Mouse (Mus musculus): ENCODE measurements at regions not wholly inside any gene's neighbourhood (a gene's known extent, or its start where the extent isn't known, plus 50 kb on each side); places are given as distances from the start of the nearest gene placed in this dataset.

DNA sequence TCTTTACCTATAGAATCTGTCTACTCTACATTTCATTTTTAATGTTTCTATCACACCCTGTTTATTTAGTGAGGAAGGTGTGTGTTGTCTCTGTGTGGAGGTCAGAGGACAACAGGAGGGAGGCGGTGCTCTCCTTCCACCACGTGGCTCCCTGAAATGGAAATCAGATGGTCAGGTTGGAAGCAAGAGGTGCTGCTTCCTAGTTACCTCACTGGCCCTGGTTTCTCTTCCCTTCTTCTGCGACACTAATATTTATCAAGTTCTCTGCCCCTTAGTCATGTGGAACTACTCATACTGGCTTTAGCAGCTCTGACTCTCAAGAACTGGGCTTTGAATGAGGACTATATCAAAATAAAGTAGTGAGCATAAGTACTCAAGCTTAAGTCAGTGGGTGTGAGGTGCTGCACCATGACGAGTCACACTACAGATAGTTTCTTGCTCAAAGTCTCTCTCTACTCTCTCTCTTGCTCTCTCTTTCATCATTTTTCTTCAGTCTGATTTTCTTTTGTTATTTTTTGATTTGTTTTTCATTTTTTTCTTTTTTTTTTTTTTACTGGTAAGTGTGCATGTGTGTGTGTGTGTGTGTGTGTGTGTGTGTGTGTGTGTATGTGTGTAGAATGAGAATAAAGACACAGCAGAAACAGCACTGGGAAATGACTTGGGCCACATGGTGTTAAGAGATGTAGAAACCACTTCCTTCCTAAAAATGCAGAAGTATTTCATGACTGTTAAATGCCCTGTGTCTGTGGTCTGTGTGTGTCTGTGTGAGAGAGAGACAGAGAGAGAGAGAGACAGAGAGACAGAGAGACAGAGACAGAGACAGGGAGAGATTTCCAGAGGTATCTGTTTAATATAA lies 403.2 kb upstream of the Adgrl2 start:
- no peak overlapping the region for H3K4me3 ChIP-seq (ENCODE audit: low read depth, low read length)
- H3K27me3 ChIP-seq (ENCODE audit: control insufficient read depth, insufficient read depth, low read length) = no peaks in the 10 kb centered on the region; the same call in 1 of the 2 replicates
- 50% methylated on average over 4 of the region's 4 CpGs for WGBS
- H3K36me3 ChIP-seq (ENCODE audit: control insufficient read depth, insufficient read depth, low read length) = no peaks in the 10 kb centered on the region
- TF ChIP-seq POLR2A (IDR thresholded peaks at IDR 0.05; ENCODE audit: low read depth, low read length) (no peak), CTCF (IDR thresholded peaks at IDR 0.05; ENCODE audit: extremely low read depth, insufficient read length, insufficient replicate concordance, low read depth, low read length) (no peak)
- H3K4me1 ChIP-seq (ENCODE audit: control insufficient read depth, insufficient read depth, insufficient read length, low read length) = no peaks in the 10 kb centered on the region
- H3K27ac ChIP-seq (ENCODE audit: insufficient read depth, low read depth, low read length) = no peak overlapping the region

DNA sequence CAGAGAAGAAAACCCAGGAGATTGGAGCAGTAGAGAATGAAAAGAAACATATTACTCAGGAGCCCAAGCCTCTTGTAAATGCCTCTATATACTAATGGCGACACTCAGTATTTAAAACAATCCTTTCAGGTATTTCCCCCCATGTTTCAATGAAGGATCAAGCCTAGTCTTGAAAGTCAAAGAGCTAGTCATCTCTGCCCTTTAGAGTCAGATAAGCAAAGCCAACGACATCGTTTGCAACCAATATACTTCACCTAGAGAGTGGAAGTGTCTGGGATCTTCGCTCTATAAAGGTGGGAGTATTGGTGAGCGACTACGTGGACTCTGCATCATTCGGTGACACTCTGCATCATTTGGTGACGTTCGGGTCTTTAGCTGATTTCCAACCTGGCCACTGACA lies 401.8 kb upstream of the Adgrl2 start:
- Histone ChIP-seq H3K36me3 (ENCODE audit: control insufficient read depth, insufficient read depth, low read length) (no peaks in the 10 kb centered on the region), H3K27ac (ENCODE audit: insufficient read depth, low read depth, low read length) (no peak overlapping the region), H3K27me3 (ENCODE audit: control insufficient read depth, insufficient read depth, low read length) (no peaks in the 10 kb centered on the region), H3K4me1 (ENCODE audit: control insufficient read depth, insufficient read depth, insufficient read length, low read length) (no peaks in the 10 kb centered on the region), H3K4me3 (ENCODE audit: low read depth, low read length) (no peak overlapping the region)
- TF ChIP-seq CTCF (IDR thresholded peaks at IDR 0.05; ENCODE audit: extremely low read depth, insufficient read length, insufficient replicate concordance, low read depth, low read length) = no peak
- TF ChIP-seq POLR2A (IDR thresholded peaks at IDR 0.05; ENCODE audit: low read depth, low read length) = no peak
- WGBS = 89% methylated on average over 9 of the region's 9 CpGs

DNA sequence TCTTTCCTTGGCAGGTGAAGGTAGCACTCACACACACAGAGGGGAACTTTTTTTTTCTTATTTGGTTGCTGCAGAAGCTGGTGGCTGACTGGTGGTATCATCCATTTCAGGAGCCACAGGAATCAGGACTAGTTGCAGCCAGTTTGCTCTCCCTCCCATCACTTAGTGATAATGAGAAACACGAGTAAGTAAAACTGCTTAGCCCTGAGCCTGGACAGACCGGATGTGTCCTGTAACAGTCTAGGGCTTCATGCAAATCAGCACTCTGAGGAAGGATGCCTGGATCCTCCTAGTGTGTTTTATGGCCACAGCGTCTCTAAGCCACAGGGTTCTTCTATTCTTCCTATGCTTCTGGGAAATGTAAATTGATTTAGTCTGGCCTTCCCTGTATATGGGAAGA lies 397.2 kb upstream of the Adgrl2 start:
- no peak overlapping the region for H3K27ac ChIP-seq (ENCODE audit: insufficient read depth, low read depth, low read length)
- H3K36me3 ChIP-seq (ENCODE audit: control insufficient read depth, insufficient read depth, low read length) = no peaks in the 10 kb centered on the region
- TF ChIP-seq CTCF (IDR thresholded peaks at IDR 0.05; ENCODE audit: extremely low read depth, insufficient read length, insufficient replicate concordance, low read depth, low read length) (no peak), POLR2A (IDR thresholded peaks at IDR 0.05; ENCODE audit: low read depth, low read length) (no peak)
- no peak overlapping the region for H3K4me3 ChIP-seq (ENCODE audit: low read depth, low read length)
- H3K4me1 ChIP-seq (ENCODE audit: control insufficient read depth, insufficient read depth, insufficient read length, low read length) = no peaks in the 10 kb centered on the region
- WGBS = 47% methylated on average over 3 of the region's 3 CpGs
- no peaks in the 10 kb centered on the region for H3K27me3 ChIP-seq (ENCODE audit: control insufficient read depth, insufficient read depth, low read length)

DNA sequence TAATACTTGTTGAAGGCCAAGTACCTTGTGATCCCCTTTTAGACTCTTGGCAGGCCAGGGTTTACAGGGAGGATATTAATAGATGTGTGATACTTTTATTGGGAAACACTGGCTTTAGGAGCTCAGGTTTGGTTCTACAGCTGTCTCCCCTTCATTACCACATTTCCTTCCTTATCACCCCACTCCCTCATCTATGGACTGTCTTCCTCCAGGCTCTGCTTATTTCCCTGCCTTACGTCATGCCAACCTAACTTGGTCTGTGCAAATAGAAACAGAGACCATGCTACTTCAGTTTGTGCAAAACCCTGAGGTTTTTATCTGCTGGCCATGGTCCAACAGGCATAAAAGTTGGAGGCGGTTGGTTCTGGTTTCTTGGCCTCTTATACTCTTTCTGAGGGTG lies 395.7 kb upstream of the Adgrl2 start:
- no peak for TF ChIP-seq POLR2A (IDR thresholded peaks at IDR 0.05; ENCODE audit: low read depth, low read length)
- TF ChIP-seq CTCF (IDR thresholded peaks at IDR 0.05; ENCODE audit: extremely low read depth, insufficient read length, insufficient replicate concordance, low read depth, low read length) = no peak
- WGBS = 30% methylated on average over 2 of the region's 2 CpGs
- Histone ChIP-seq H3K27me3 (ENCODE audit: control insufficient read depth, insufficient read depth, low read length) (no peaks in the 10 kb centered on the region), H3K4me1 (ENCODE audit: control insufficient read depth, insufficient read depth, insufficient read length, low read length) (no peaks in the 10 kb centered on the region), H3K27ac (ENCODE audit: insufficient read depth, low read depth, low read length) (no peak overlapping the region), H3K4me3 (ENCODE audit: low read depth, low read length) (no peak overlapping the region), H3K36me3 (ENCODE audit: control insufficient read depth, insufficient read depth, low read length) (no peaks in the 10 kb centered on the region)

DNA sequence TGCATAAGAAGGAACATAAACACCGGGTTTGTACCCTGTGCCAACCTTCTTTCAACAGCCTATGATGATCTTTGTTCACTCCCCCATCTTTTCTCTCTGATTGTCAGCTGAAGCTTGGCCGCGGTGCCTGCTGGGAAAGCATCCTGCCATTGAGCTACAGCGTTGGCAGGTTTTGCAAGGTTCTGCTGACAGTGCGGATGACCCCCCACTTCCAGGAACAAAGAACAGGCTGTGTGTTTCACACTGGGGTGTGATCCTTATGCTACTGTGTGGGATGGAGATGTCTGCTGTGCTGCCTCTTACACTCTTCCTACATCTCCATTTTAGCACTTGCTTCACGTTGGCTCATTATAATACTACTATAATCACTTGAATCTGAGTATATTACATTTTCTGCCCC lies 395.0 kb upstream of the Adgrl2 start:
- H3K4me1 ChIP-seq (ENCODE audit: control insufficient read depth, insufficient read depth, insufficient read length, low read length) = no peaks in the 10 kb centered on the region
- no peak overlapping the region for H3K27ac ChIP-seq (ENCODE audit: insufficient read depth, low read depth, low read length)
- 77% methylated on average over 6 of the region's 6 CpGs for WGBS
- no peaks in the 10 kb centered on the region for H3K27me3 ChIP-seq (ENCODE audit: control insufficient read depth, insufficient read depth, low read length)
- TF ChIP-seq CTCF (IDR thresholded peaks at IDR 0.05; ENCODE audit: extremely low read depth, insufficient read length, insufficient replicate concordance, low read depth, low read length) = no peak
- TF ChIP-seq POLR2A (IDR thresholded peaks at IDR 0.05; ENCODE audit: low read depth, low read length) = no peak
- no peak overlapping the region for H3K4me3 ChIP-seq (ENCODE audit: low read depth, low read length)
- no peaks in the 10 kb centered on the region for H3K36me3 ChIP-seq (ENCODE audit: control insufficient read depth, insufficient read depth, low read length)

DNA sequence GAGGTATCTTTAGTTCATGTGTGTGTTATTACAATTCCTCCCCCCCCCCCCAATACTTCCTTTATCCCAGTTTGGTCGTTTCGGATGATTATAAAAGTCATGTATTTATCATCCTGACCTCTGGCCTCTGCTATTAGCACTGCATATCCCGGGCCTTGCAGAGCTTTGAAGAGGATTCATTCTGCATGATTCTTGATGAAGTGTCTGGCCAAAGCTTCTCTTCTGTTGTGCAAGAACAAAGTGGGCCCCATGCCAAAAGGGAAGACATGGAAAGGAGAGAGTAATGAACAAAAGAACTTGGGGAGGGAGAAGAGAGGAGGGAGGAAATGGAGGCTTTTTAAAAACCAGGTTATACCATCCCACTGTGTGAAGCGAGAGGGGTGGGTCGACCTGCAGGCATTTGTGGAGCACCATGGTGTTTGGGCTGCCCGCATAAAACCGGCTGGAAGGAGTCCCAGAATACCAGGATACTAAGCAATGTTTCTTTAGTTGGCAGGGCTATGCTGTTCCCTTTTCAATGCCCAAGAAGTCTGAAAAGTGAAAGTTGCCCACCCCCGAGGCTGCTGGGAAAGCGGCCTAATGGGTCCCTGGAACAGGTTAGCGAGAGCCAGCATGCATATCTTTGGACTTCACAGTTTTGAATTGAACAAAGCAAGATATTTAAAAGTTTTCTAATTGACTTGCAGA lies 391.3 kb upstream of the Adgrl2 start:
- TF ChIP-seq CTCF (IDR thresholded peaks at IDR 0.05; ENCODE audit: extremely low read depth, insufficient read length, insufficient replicate concordance, low read depth, low read length) = no peak
- no peak for TF ChIP-seq POLR2A (IDR thresholded peaks at IDR 0.05; ENCODE audit: low read depth, low read length)
- Histone ChIP-seq H3K4me3 (ENCODE audit: low read depth, low read length) (no peak overlapping the region), H3K4me1 (ENCODE audit: control insufficient read depth, insufficient read depth, insufficient read length, low read length) (no peaks in the 10 kb centered on the region), H3K27ac (ENCODE audit: insufficient read depth, low read depth, low read length) (no peak overlapping the region), H3K36me3 (ENCODE audit: control insufficient read depth, insufficient read depth, low read length) (no peaks in the 10 kb centered on the region), H3K27me3 (ENCODE audit: control insufficient read depth, insufficient read depth, low read length) (no peaks in the 10 kb centered on the region)
- 64% methylated on average over 10 of the region's 10 CpGs for WGBS

DNA sequence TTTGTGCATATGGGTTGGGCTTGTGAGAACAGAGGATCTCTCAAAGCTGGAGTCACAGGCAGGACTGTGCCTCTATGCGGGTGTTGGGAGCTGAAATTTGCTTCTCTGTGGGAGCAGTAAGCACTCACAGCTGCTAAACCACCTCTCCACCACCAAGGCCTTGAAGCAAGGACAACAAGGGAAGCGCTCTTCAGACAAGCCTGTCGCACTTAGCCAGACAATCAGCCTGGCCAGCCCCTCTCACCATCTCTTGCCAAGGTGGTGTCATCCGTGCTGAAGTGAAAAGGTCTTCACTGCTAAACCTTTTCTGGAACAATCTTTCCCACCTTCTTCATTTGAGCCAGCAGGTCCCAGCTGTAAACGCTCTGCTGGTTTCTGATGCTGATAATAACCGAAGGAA lies 390.7 kb upstream of the Adgrl2 start:
- no peak for TF ChIP-seq POLR2A (IDR thresholded peaks at IDR 0.05; ENCODE audit: low read depth, low read length)
- TF ChIP-seq CTCF (IDR thresholded peaks at IDR 0.05; ENCODE audit: extremely low read depth, insufficient read length, insufficient replicate concordance, low read depth, low read length) = no peak
- Histone ChIP-seq H3K27me3 (ENCODE audit: control insufficient read depth, insufficient read depth, low read length) (no peaks in the 10 kb centered on the region), H3K4me1 (ENCODE audit: control insufficient read depth, insufficient read depth, insufficient read length, low read length) (no peaks in the 10 kb centered on the region), H3K36me3 (ENCODE audit: control insufficient read depth, insufficient read depth, low read length) (no peaks in the 10 kb centered on the region), H3K27ac (ENCODE audit: insufficient read depth, low read depth, low read length) (no peak overlapping the region), H3K4me3 (ENCODE audit: low read depth, low read length) (no peak overlapping the region)
- WGBS = 81% methylated on average over 6 of the region's 6 CpGs
